Comparison of ENCODE assay signal across 21 mouse cellular contexts in genomic region chr4:84011941-84012340, GRCm38 (mm10).
DNase-seq lines count a peak whose midpoint lies in the region; ATAC-seq and TF ChIP-seq lines count a peak whose summit lies in the region.
"Had no signal": no experiment of that assay in that cellular context is flagged by ENCODE, and none has a peak within 500 bp of the region (broad histone marks: within the 10 kb centered on the region; RNA-seq: fewer than 3 reads in every experiment).

No protein-coding gene starts in this region.

- H3K9me3 ChIP-seq in neural tube, embryonic 14.5 days (ENCODE audit: control insufficient read depth, low read length) = no peaks in the 10 kb centered on the region
- H3K9me3 ChIP-seq in neural tube, embryonic 15.5 days (replicated peaks) = no peaks in the 10 kb centered on the region
- no peaks in the 10 kb centered on the region for H3K9me3 ChIP-seq in midbrain, embryonic 13.5 days

- intact Hi-C loops in heart, adult 2 months (cut with DNase I) = no loop called here

- H3K36me3 ChIP-seq in heart, adult 2 months (ENCODE audit: control insufficient read depth, insufficient read depth, low read length) = no peaks in the 10 kb centered on the region
- no peaks in the 10 kb centered on the region for H3K36me3 ChIP-seq in neural tube, embryonic 14.5 days (ENCODE audit: control insufficient read depth, insufficient read depth, low read length)
- no peaks in the 10 kb centered on the region for H3K36me3 ChIP-seq in neural tube, embryonic 15.5 days
- no peaks in the 10 kb centered on the region for H3K36me3 ChIP-seq in midbrain, embryonic 13.5 days
- H3K36me3 ChIP-seq: G1E had no signal

- H3K9ac ChIP-seq in heart, adult 2 months (ENCODE audit: low read depth, low read length) = no peak overlapping the region
- no peak overlapping the region for H3K9ac ChIP-seq in neural tube, embryonic 14.5 days (replicated peaks; ENCODE audit: low read depth, low read length)
- no peak overlapping the region for H3K9ac ChIP-seq in neural tube, embryonic 15.5 days (replicated peaks)
- no peak overlapping the region for H3K9ac ChIP-seq in midbrain, embryonic 13.5 days (replicated peaks)

- peak; percentile 77 for DNase-seq in heart, adult 11 months
- no peak for DNase-seq in heart, adult 2 months
- DNase-seq in fat pad, adult 2 months (ENCODE audit: extremely low read depth, low read depth, low spot score) = peak; percentile 58
- DNase-seq: adrenal gland, adult 2 months; adrenal gland, adult 8-10 months; adrenal gland, postnatal 10 days; adrenal gland, postnatal 14 days; adrenal gland, postnatal 25 days; adrenal gland, postnatal 36 days; B cell, adult 2 months; cerebellum, adult 11 months; cerebellum, adult 11-12 months; cerebellum, adult 18-20 months had no signal

- 95% methylated on average over 6 of the region's 6 CpGs for WGBS in heart, adult 2 months
- WGBS in neural tube, embryonic 14.5 days = 70% methylated on average over 6 of the region's 6 CpGs
- WGBS in neural tube, embryonic 15.5 days = 66% methylated on average over 6 of the region's 6 CpGs
- WGBS in midbrain, embryonic 13.5 days = 95% methylated on average over 6 of the region's 6 CpGs

- peak; percentile 51; the same call in 1 of the 2 replicates for ATAC-seq in neural tube, embryonic 14.5 days (ENCODE audit: low read depth)
- ATAC-seq in neural tube, embryonic 15.5 days (ENCODE audit: low FRiP score) = no peak
- no peak for ATAC-seq in midbrain, embryonic 13.5 days
- ATAC-seq: activated CD4-positive, CD25-positive, alpha-beta regulatory T cell, adult 4 months; CD4-positive, CD25-positive, alpha-beta regulatory T cell, adult 4 months; Patski had no signal

- H3K4me3 ChIP-seq in heart, adult 2 months = no peak overlapping the region
- H3K4me3 ChIP-seq in neural tube, embryonic 14.5 days (ENCODE audit: low read depth, low read length) = no peak overlapping the region
- H3K4me3 ChIP-seq in neural tube, embryonic 15.5 days (replicated peaks) = no peak overlapping the region
- H3K4me3 ChIP-seq in midbrain, embryonic 13.5 days (replicated peaks) = no peak overlapping the region

- peaks cover 2% of the 10 kb centered on the region; the same call in 1 of the 2 replicates for H3K4me1 ChIP-seq in heart, adult 2 months (ENCODE audit: control insufficient read depth, insufficient read depth, low read length)
- H3K4me1 ChIP-seq in neural tube, embryonic 14.5 days (ENCODE audit: control insufficient read depth, insufficient read depth, low read length) = no peaks in the 10 kb centered on the region
- H3K4me1 ChIP-seq in neural tube, embryonic 15.5 days = peaks cover 5% of the 10 kb centered on the region; the same call in 1 of the 2 replicates
- no peaks in the 10 kb centered on the region for H3K4me1 ChIP-seq in midbrain, embryonic 13.5 days (replicated peaks)

- no peak for TF ChIP-seq POLR2A in heart, adult 2 months (IDR thresholded peaks at IDR 0.05; ENCODE audit: insufficient read depth, low read depth, low read length)

- no peaks in the 10 kb centered on the region for H3K79me2 ChIP-seq in heart, adult 2 months (replicated peaks; ENCODE audit: control insufficient read depth, insufficient read depth, low read length)

- no peak overlapping the region for H3K27ac ChIP-seq in heart, adult 2 months
- H3K27ac ChIP-seq in neural tube, embryonic 14.5 days (ENCODE audit: low read depth, low read length) = no peak overlapping the region
- H3K27ac ChIP-seq in neural tube, embryonic 15.5 days (replicated peaks) = no peak overlapping the region
- no peak overlapping the region for H3K27ac ChIP-seq in midbrain, embryonic 13.5 days

- no peak for TF ChIP-seq CTCF in heart, adult 2 months (IDR thresholded peaks at IDR 0.05)

- H3K4me2 ChIP-seq in neural tube, embryonic 14.5 days (ENCODE audit: low read depth, low read length) = no peak overlapping the region
- no peak overlapping the region for H3K4me2 ChIP-seq in neural tube, embryonic 15.5 days
- no peak overlapping the region for H3K4me2 ChIP-seq in midbrain, embryonic 13.5 days (replicated peaks)

- TF ChIP-seq EP300 in heart, adult 2 months (IDR thresholded peaks at IDR 0.05; ENCODE audit: insufficient read depth, low read depth, low read length) = no peak

- no peaks in the 10 kb centered on the region for H3K27me3 ChIP-seq in heart, adult 2 months (ENCODE audit: control insufficient read depth, insufficient read depth, low read length)
- no peaks in the 10 kb centered on the region for H3K27me3 ChIP-seq in neural tube, embryonic 14.5 days (ENCODE audit: control insufficient read depth, insufficient read depth, low read length)
- no peaks in the 10 kb centered on the region for H3K27me3 ChIP-seq in neural tube, embryonic 15.5 days (replicated peaks)
- H3K27me3 ChIP-seq in midbrain, embryonic 13.5 days = 0 out of 2 replicates have a peak, but pooled peaks cover 2% of the 10 kb centered on the region
- H3K27me3 ChIP-seq: CH12.LX, Patski had no signal

Comparison
In these comparisons a context has a peak if more than half of its experiments do, and no peak if none do; other contexts are left out.
1. DNase-seq: peak in heart, adult 11 months (single experiment) and fat pad, adult 2 months (single experiment); none in heart, adult 2 months (0 of 2).